Mouse (Mus musculus): ENCODE measurements around the gene Gnl2. TPM values are rescaled to one million over a fixed set of nuclear protein-coding genes. Genes with fewer than 3 reads are reported as not detected.

The Gnl2 gene
- polyA plus RNA-seq, 1 experiment from 2014 or later, result 48.8 TPM

DNA sequence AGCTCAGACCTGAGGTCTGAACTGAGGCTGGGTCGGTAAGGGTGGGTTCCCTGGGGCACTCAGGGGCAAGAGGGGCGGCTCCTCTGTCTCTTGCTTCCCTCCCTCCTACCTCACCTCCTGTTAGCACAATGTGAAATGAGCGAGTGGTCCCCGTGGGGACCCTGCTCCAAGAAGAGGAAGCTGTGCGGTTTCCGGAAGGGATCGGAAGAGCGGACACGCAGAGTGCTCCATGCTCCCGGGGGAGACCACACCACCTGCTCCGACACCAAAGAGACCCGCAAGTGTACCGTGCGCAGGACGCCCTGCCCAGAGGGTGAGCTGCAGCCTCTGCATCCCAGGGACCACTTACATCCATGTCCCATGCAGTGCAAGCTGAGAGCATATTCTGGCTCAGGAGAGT is 8.9 kb upstream of the Gnl2 start:
- Histone ChIP-seq H3K27me3 (peaks cover 64% of the 10 kb centered on the region), H3K4me3 (replicated peaks) (no peak overlapping the region), H3K4me2 (no peak overlapping the region), H3K9me3 (replicated peaks) (no peaks in the 10 kb centered on the region), H3K36me3 (no peaks in the 10 kb centered on the region), H3K9ac (no peak overlapping the region), H3K27ac (no peak overlapping the region), H3K4me1 (replicated peaks) (peaks cover 5% of the 10 kb centered on the region; the same call in 1 of the 2 replicates)
- no peak for ATAC-seq (ENCODE audit: low read depth)
- WGBS (ENCODE audit: insufficient replicate concordance), result 25% methylated on average over 15 of the region's 15 CpGs
- no peak for DNase-seq

DNA sequence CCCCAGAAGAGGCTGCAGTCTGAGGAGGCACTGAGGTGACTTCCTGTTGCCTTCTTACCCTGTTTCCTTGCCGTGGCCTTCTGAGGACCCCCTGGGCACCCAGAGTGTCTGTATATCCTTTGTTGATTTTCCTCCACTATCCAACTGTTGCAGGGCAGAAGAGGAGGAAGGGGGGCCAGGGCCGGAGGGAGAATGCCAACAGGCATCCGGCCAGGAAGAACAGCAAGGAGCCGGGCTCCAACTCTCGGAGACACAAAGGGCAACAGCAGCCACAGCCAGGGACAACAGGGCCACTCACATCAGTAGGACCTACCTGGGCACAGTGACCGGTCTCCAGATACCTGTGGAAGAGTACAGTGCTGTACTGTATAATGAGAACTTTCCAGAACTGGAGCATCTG is 8.2 kb upstream of the Gnl2 start:
- ATAC-seq (ENCODE audit: low read depth), result no peak
- Histone ChIP-seq H3K36me3 (no peaks in the 10 kb centered on the region), H3K27me3 (peaks cover 71% of the 10 kb centered on the region), H3K4me2 (no peak overlapping the region), H3K4me1 (replicated peaks) (no peaks in the 10 kb centered on the region), H3K27ac (no peak overlapping the region), H3K9ac (no peak overlapping the region), H3K9me3 (replicated peaks) (no peaks in the 10 kb centered on the region), H3K4me3 (replicated peaks) (no peak overlapping the region)
- no peak for DNase-seq
- 54% methylated on average over 6 of the region's 6 CpGs for WGBS (ENCODE audit: insufficient replicate concordance)

DNA sequence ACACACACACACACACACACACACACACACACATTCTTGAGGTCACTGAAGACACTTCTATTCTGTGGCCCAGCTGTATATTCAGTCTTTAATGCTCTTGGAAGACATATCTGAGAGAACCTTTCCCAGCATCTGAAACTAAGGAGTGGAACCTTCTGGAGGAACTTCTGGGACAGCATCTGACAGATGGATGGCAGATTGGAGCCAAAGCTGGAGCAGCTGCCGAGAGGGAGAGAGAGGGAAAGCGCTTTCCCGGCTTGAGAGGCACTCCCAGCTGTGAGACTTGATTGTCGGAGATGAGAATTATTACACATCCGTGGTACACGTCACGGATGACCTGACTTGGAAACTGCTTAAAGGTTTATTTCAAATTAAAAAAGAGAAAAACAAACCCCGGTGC is 7.7 kb upstream of the Gnl2 start:
- H3K9me3 ChIP-seq (replicated peaks), result no peaks in the 10 kb centered on the region
- ATAC-seq (ENCODE audit: low read depth) (no peak), DNase-seq (no peak)
- H3K36me3 ChIP-seq, result no peaks in the 10 kb centered on the region
- H3K27me3 ChIP-seq, result peaks cover 74% of the 10 kb centered on the region
- no peak overlapping the region for H3K4me2 ChIP-seq
- H3K27ac ChIP-seq, result no peak overlapping the region
- H3K9ac ChIP-seq, result no peak overlapping the region
- 60% methylated on average over 8 of the region's 8 CpGs for WGBS (ENCODE audit: insufficient replicate concordance)
- no peak overlapping the region for H3K4me3 ChIP-seq (replicated peaks)
- no peaks in the 10 kb centered on the region for H3K4me1 ChIP-seq (replicated peaks)

DNA sequence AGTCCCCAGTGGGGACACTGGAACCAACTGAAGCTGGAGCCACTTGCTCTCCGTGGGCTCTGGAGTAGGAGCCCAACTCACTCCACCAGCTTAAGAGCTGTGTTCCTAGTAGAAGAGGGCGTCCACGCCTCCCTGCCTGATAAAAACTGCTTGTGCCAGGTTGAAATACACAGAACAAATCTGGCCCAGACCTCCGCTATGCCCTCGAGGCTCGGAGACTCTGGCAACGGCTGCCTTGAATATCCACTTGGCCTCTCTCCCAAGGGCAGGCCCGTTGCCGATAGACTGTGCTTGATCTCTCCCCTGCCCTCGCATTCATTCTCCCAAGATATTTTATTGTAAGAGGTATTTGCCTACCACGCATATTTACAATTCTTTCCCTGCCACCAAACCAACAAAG is 1.0 kb downstream of the Gnl2 start:
- no peak overlapping the region for H3K4me2 ChIP-seq
- WGBS (ENCODE audit: insufficient replicate concordance), result 71% methylated on average over 11 of the region's 11 CpGs
- ATAC-seq (ENCODE audit: low read depth), result no peak

DNA sequence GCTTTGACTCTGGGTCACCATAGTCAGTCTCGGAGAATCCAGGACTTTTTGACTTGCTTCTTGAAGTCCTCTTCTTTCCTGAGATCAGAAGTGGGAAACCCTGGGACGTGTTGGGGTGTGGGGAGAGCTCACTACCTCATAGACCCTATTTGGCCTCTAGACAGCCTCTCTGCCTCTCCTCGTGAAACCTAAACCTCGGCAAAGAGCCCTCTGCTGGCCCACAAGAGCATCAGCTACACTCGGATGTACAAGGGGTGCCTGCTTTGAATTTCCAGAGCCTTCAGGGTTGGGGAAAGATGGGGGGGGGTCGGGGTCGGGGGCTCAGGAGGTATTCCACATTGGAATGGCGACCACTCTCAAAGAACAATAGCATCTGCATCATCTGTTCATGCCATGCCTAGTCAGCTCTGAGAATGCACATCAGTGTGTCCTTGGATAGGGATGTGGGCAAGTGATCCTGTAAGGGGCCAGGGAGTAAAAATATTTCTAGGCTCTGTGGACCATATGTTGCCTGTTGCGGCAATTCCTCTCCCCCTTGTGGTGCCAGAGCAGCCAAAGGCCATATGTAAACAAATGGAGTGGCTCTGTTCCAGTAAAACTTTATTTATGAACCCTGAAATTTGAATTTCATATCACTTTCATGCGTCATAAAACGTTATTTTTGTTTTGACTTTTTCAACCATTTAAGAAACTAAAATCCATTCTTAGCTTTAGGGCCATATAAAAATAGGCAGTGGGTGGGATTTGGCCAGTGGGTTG is 4.6 kb downstream of the Gnl2 start:
- WGBS (ENCODE audit: insufficient replicate concordance), result 30% methylated on average over 11 of the region's 11 CpGs
- H3K9me3 ChIP-seq (replicated peaks), result no peaks in the 10 kb centered on the region
- DNase-seq (no peak), ATAC-seq (ENCODE audit: low read depth) (no peak)
- H3K9ac ChIP-seq, result no peak overlapping the region
- H3K4me2 ChIP-seq, result no peak overlapping the region
- no peak overlapping the region for H3K27ac ChIP-seq
- H3K27me3 ChIP-seq, result peaks cover 29% of the 10 kb centered on the region
- no peak overlapping the region for H3K4me3 ChIP-seq (replicated peaks)
- H3K36me3 ChIP-seq, result no peaks in the 10 kb centered on the region
- H3K4me1 ChIP-seq (replicated peaks), result no peaks in the 10 kb centered on the region

More for the DNA sequence above, 1.0 kb downstream of the Gnl2 start:
- no peaks in the 10 kb centered on the region for H3K4me1 ChIP-seq (replicated peaks)
- peaks cover 31% of the 10 kb centered on the region for H3K27me3 ChIP-seq
- no peak overlapping the region for H3K4me3 ChIP-seq (replicated peaks)
- H3K36me3 ChIP-seq, result no peaks in the 10 kb centered on the region
- no peak overlapping the region for H3K27ac ChIP-seq
- no peak overlapping the region for H3K9ac ChIP-seq
- no peaks in the 10 kb centered on the region for H3K9me3 ChIP-seq (replicated peaks)
- DNase-seq, result no peak

DNA sequence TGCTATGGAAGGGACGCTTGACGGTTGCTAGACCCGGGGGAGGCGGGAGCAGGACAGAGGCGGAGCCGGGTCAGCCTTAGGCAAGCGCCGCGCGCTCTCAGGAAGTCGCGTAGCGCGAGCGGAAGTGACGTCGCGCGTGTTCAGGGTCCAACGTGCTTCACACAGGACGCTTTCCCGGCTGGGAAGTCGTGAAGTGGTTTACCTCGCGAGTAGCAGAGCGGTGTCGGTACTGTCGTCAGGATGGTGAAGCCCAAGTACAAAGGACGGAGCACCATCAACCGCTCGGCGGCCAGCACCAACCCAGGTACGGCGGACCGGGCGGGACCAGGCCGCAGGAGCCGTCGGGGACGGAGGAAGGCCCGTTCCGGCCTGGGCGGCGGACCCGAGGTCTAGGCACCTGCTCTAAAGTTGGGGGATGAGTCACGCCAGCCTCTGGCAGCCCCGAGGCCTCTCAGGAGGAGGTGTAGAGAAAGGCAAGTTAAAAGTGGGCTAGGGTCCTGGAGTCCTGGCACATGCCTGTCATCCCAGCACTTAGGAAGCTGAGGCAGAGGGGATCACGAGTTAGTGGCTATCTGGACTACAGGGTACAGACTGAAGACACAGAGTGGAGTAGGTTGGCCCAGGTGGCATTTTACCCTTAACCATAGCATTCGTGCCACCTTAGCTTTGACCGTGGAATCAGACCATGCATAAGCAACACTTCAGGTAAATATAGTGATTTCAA is 13.7 kb downstream of the Gnl2 start:
- ATAC-seq (ENCODE audit: low read depth) (peak; percentile 99), DNase-seq (peak; percentile 85)
- Histone ChIP-seq H3K27ac (peak overlapping the region; percentile 53), H3K27me3 (peaks cover 27% of the 10 kb centered on the region), H3K9ac (peak overlapping the region; percentile 90), H3K9me3 (replicated peaks) (no peaks in the 10 kb centered on the region), H3K4me1 (replicated peaks) (peaks cover 39% of the 10 kb centered on the region), H3K36me3 (peaks cover 26% of the 10 kb centered on the region), H3K4me3 (replicated peaks) (peak overlapping the region; percentile 93), H3K4me2 (peak overlapping the region; percentile 92)
- WGBS (ENCODE audit: insufficient replicate concordance), result under 1% methylated on average over 50 of the region's 50 CpGs

DNA sequence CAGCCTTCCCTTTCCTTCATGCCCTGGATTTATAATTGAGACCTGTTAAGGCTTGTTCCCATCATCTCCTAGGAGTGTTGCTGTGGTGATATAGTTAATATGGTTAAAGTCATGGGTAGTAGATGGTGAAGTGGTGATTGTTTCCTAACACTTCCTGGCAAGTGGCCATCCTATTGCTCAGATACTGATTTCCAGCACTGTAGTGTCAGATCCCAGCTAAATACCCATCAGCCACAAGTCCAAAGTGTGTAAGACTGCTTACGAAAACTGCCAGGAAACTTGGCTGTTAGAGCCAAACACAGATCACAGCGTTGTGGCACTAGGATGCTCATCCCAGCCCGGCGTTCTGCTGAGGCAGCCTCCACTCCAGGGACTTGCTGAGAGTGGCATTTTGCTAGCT is 18.0 kb downstream of the Gnl2 start:
- Histone ChIP-seq H3K4me3 (replicated peaks) (no peak overlapping the region), H3K4me1 (replicated peaks) (peaks cover 66% of the 10 kb centered on the region), H3K9me3 (replicated peaks) (no peaks in the 10 kb centered on the region), H3K36me3 (peaks cover 55% of the 10 kb centered on the region), H3K27me3 (no peaks in the 10 kb centered on the region), H3K27ac (no peak overlapping the region), H3K4me2 (no peak overlapping the region), H3K9ac (no peak overlapping the region)
- ATAC-seq (ENCODE audit: low read depth) (no peak), DNase-seq (no peak)
- 87% methylated on average over 4 of the region's 4 CpGs for WGBS (ENCODE audit: insufficient replicate concordance)

DNA sequence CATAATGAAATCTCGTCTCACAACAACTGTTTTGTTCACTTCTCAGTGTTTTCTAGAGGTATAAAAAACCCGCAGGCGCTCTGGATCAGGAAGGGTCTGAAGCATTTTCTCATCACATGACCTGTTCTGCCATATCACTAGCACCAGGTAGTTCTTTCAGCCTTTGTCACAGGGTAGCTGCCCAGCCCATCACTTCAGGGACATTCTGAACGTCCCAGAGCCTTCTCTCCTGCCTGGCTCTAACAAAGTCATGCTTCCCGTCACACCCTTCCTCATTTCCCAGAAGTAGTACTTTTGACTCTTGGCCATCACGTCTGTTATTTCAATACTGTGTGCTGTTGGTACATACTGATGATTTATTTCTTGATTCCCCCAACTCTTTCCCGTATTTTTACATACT is 28.1 kb downstream of the Gnl2 start:
- H3K36me3 ChIP-seq, result peaks cover 94% of the 10 kb centered on the region

DNA sequence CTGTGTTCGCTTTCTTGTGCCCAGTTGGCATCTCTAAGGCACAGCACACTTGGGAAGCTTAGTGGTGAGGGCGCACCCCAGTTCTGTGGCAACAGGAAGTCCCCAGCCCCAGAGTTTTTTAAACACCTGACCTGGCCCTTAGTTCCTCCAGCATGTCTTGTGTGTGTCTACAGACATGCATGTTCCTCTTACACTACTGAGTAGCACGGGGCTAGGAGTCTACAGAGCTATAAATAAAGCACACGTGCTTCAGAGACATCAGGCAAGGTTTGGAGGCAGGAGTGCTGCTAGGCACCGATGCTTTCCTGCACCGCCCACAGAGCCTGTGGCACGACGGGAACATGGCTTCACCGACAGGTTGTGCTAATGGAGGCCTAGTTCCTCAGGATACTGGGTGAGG is 39.0 kb downstream of the Gnl2 start:
- H3K9ac ChIP-seq, result no peak overlapping the region
- no peak overlapping the region for H3K4me3 ChIP-seq (replicated peaks)
- DNase-seq (no peak), ATAC-seq (ENCODE audit: low read depth) (no peak; the same call in 1 of the 2 replicates)
- WGBS (ENCODE audit: insufficient replicate concordance), result 78% methylated on average over 9 of the region's 9 CpGs
- H3K4me1 ChIP-seq (replicated peaks), result peaks cover 18% of the 10 kb centered on the region
- H3K36me3 ChIP-seq, result peaks cover 61% of the 10 kb centered on the region
- no peak overlapping the region for H3K27ac ChIP-seq
- H3K4me2 ChIP-seq, result no peak overlapping the region
- H3K9me3 ChIP-seq (replicated peaks), result no peaks in the 10 kb centered on the region
- no peaks in the 10 kb centered on the region for H3K27me3 ChIP-seq

More for the DNA sequence above, 28.1 kb downstream of the Gnl2 start:
- no peak overlapping the region for H3K4me2 ChIP-seq
- no peaks in the 10 kb centered on the region for H3K9me3 ChIP-seq (replicated peaks)
- ATAC-seq (ENCODE audit: low read depth) (no peak), DNase-seq (no peak)
- H3K27me3 ChIP-seq, result no peaks in the 10 kb centered on the region
- H3K4me1 ChIP-seq (replicated peaks), result peaks cover 7% of the 10 kb centered on the region
- WGBS (ENCODE audit: insufficient replicate concordance), result 81% methylated on average over 7 of the region's 7 CpGs
- H3K27ac ChIP-seq, result no peak overlapping the region
- H3K4me3 ChIP-seq (replicated peaks), result no peak overlapping the region
- H3K9ac ChIP-seq, result no peak overlapping the region

DNA sequence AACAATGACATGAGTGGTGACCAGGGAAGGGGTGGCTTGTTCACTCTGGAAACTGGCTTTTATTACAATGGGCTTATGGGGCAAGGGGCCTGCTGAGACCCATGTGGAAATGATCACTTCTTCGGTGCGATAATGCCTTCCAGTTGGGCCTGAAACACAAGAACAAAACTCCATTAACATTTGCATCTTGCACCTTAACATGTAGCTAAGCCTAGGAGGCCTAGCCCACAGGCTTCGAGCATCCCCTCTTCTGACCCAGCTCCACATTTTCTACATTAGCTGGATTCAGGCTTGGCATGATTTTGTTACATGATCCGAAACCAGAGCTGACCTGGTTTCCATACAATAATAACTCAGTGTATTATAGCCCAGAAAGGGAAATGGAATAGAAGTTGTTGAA is 40.1 kb downstream of the Gnl2 start:
- H3K27me3 ChIP-seq, result no peaks in the 10 kb centered on the region
- no peaks in the 10 kb centered on the region for H3K9me3 ChIP-seq (replicated peaks)
- ATAC-seq (ENCODE audit: low read depth) (no peak), DNase-seq (no peak)
- H3K4me2 ChIP-seq, result no peak overlapping the region
- H3K27ac ChIP-seq, result no peak overlapping the region
- H3K9ac ChIP-seq, result no peak overlapping the region
- WGBS (ENCODE audit: insufficient replicate concordance), result 79% methylated on average over 4 of the region's 4 CpGs
- peaks cover 18% of the 10 kb centered on the region for H3K4me1 ChIP-seq (replicated peaks)
- H3K36me3 ChIP-seq, result peaks cover 50% of the 10 kb centered on the region
- no peak overlapping the region for H3K4me3 ChIP-seq (replicated peaks)

DNA sequence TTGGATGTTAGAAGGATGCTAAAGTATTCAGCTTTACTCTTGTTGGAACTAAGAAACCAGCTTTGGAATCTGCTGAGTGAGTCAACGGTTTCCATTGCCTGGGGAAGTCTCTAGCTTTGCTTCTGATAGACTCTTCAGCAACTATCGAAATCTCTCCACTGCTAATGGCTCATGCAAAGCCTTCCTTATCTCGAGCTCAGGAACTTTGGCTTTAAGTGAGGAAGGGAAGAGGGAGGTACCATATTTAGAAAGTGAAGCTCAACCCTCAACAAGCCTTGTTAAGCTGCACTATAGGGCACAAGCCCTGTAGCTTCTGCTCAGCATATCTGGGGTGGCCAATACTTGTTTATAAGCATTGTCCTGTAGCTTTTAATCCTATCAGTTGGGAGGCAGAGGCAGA is 40.9 kb downstream of the Gnl2 start:
- Histone ChIP-seq H3K4me1 (replicated peaks) (peaks cover 18% of the 10 kb centered on the region), H3K4me3 (replicated peaks) (no peak overlapping the region), H3K27ac (no peak overlapping the region), H3K36me3 (peaks cover 43% of the 10 kb centered on the region), H3K4me2 (no peak overlapping the region), H3K27me3 (no peaks in the 10 kb centered on the region), H3K9ac (no peak overlapping the region), H3K9me3 (replicated peaks) (no peaks in the 10 kb centered on the region)
- DNase-seq (no peak), ATAC-seq (ENCODE audit: low read depth) (no peak)
- WGBS (ENCODE audit: insufficient replicate concordance), result 19% methylated on average over 3 of the region's 3 CpGs

DNA sequence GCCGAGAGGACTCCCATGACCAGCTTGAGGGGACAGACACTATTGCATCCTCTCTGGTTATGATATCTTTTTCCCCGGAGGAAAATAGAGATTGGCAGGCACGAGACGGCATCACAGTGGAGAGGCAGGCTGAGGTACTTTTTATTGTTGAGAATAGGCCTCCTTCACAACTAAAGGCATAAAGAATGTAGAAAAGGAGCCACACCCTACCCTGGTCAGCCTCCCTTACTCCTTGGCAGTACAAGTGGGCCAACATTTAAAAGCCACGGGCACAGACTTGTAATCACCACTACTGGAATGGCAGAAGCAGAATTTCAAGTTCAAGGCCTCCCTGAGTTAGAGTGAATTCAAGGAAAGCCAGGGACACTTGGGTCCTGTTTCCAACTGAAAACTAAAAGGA is 41.6 kb downstream of the Gnl2 start:
- no peaks in the 10 kb centered on the region for H3K9me3 ChIP-seq (replicated peaks)
- H3K4me2 ChIP-seq, result no peak overlapping the region
- H3K4me1 ChIP-seq (replicated peaks), result peaks cover 18% of the 10 kb centered on the region
- H3K27ac ChIP-seq, result no peak overlapping the region
- ATAC-seq (ENCODE audit: low read depth) (no peak), DNase-seq (no peak)
- H3K27me3 ChIP-seq, result no peaks in the 10 kb centered on the region
- H3K36me3 ChIP-seq, result peaks cover 35% of the 10 kb centered on the region
- H3K9ac ChIP-seq, result no peak overlapping the region
- H3K4me3 ChIP-seq (replicated peaks), result no peak overlapping the region
- WGBS (ENCODE audit: insufficient replicate concordance), result 58% methylated on average over 5 of the region's 5 CpGs

Measured in liver, embryonic 13.5 days (tissue).